Mouse (Mus musculus): ENCODE measurements around the gene Pgm2l1. TPM values are rescaled to one million over a fixed set of nuclear protein-coding genes. Genes with fewer than 3 reads are reported as not detected.

The Pgm2l1 gene
- polyA plus RNA-seq, 1 experiment from 2014 or later: 5.5 TPM

Other genes with a start within 250 kb of the Pgm2l1 start
- 7.3 and 8.2 TPM in 2 replicates for gene Rnf169, start 246.9 kb upstream of the Pgm2l1 start, polyA plus RNA-seq (2014; fragmentation: Nextera tagmentation; extraction: Ambion mirVana)
- 0.32 and 0.84 TPM in 2 replicates for gene Chrdl2, start 221.2 kb upstream of the Pgm2l1 start, polyA plus RNA-seq (2014; fragmentation: Nextera tagmentation; extraction: Ambion mirVana)
- 59.5 and 67.7 TPM in 2 replicates for gene Pold3, start 105.8 kb upstream of the Pgm2l1 start, polyA plus RNA-seq (2014; fragmentation: Nextera tagmentation; extraction: Ambion mirVana)
- gene Lipt2, start 68.1 kb upstream of the Pgm2l1 start, polyA plus RNA-seq (2014; fragmentation: Nextera tagmentation; extraction: Ambion mirVana): 27.0 and 34.2 TPM in 2 replicates
- 2.4 and 4.9 TPM in 2 replicates for gene Kcne3, start 50.9 kb upstream of the Pgm2l1 start, polyA plus RNA-seq (2014; fragmentation: Nextera tagmentation; extraction: Ambion mirVana)
- 7.3 and 8.6 TPM in 2 replicates for gene P4ha3, start 58.1 kb downstream of the Pgm2l1 start, polyA plus RNA-seq (2014; fragmentation: Nextera tagmentation; extraction: Ambion mirVana)
- gene C2cd3, start 144.8 kb downstream of the Pgm2l1 start, polyA plus RNA-seq (2014; fragmentation: Nextera tagmentation; extraction: Ambion mirVana): 38.6 and 45.4 TPM in 2 replicates
- gene Ppme1, start 144.9 kb downstream of the Pgm2l1 start, polyA plus RNA-seq (2014; fragmentation: Nextera tagmentation; extraction: Ambion mirVana): 51.0 and 64.5 TPM in 2 replicates
- 0.08 TPM in 1 of 2 replicates, not detected in the other for gene Ucp3, start 245.6 kb downstream of the Pgm2l1 start, polyA plus RNA-seq (2014; fragmentation: Nextera tagmentation; extraction: Ambion mirVana)